Mouse (Mus musculus): ENCODE data around the gene Gga3. TPM values are rescaled to one million over a fixed set of nuclear protein-coding genes. Genes with fewer than 3 reads are reported as not detected.
A peak's percentile ranks its signal among the peaks of the same experiment; 100 is the strongest.

The Gga3 gene
- polyA plus RNA-seq, 1 experiment from 2014 or later: 19.2 TPM

- peaks cover 33% of the 10 kb centered on the region for H3K36me3 ChIP-seq (ENCODE audit: control insufficient read depth, insufficient read depth, low read length)
- H3K27me3 ChIP-seq (replicated peaks; ENCODE audit: control insufficient read depth, insufficient read depth, low read length): no peaks in the 10 kb centered on the region
- DNase-seq (ENCODE audit: low spot score) (peak; percentile 99), ATAC-seq (replicated peaks; ENCODE audit: low FRiP score, low TSS enrichment, low read depth) (peak; percentile 91)
- no peaks in the 10 kb centered on the region for H3K9me3 ChIP-seq (ENCODE audit: control insufficient read depth, low read length)
- H3K27ac ChIP-seq (ENCODE audit: low read depth): peak within 1 kb of the TSS; percentile 99
- H3K4me3 ChIP-seq (ENCODE audit: low read depth, low read length): peak within 1 kb of the TSS; percentile 97
- peaks cover 8% of the 10 kb centered on the region; the same call in 1 of the 2 replicates for H3K4me1 ChIP-seq (replicated peaks; ENCODE audit: control insufficient read depth, insufficient read depth, low read length)
- WGBS: 1% methylated on average over 55 of the region's 70 CpGs
- peak within 1 kb of the TSS; percentile 58 for H3K4me2 ChIP-seq (ENCODE audit: low read length)
- peak within 1 kb of the TSS; percentile 99 for H3K9ac ChIP-seq (ENCODE audit: low read length)
Observed at GRCm38 (mm10) chr11:115536038-115536681, 67.7 kb downstream of the Gga3 start, which contains the start of gene Sumo2. Gene Sumo2, minus strand, starts transcription at chr11:115536276.

GRCm38 (mm10) chr11:115535401-115536037 lies 68.3 kb downstream of the Gga3 start:
- Histone ChIP-seq H3K4me3 (ENCODE audit: low read depth, low read length) (peak overlapping the region; percentile 97), H3K9ac (ENCODE audit: low read length) (peak overlapping the region; percentile 99), H3K27ac (ENCODE audit: low read depth) (peak overlapping the region; percentile 99), H3K27me3 (replicated peaks; ENCODE audit: control insufficient read depth, insufficient read depth, low read length) (no peaks in the 10 kb centered on the region), H3K9me3 (ENCODE audit: control insufficient read depth, low read length) (no peaks in the 10 kb centered on the region), H3K36me3 (ENCODE audit: control insufficient read depth, insufficient read depth, low read length) (peaks cover 38% of the 10 kb centered on the region), H3K4me1 (replicated peaks; ENCODE audit: control insufficient read depth, insufficient read depth, low read length) (peaks cover 8% of the 10 kb centered on the region; the same call in 1 of the 2 replicates), H3K4me2 (ENCODE audit: low read length) (peak overlapping the region; percentile 58)
- WGBS: under 1% methylated on average over 55 of the region's 84 CpGs
- peak; percentile 73 for ATAC-seq (replicated peaks; ENCODE audit: low FRiP score, low TSS enrichment, low read depth)
- peak; percentile 85 for DNase-seq (ENCODE audit: low spot score)

GRCm38 (mm10) chr11:115534759-115535371 lies 69.0 kb downstream of the Gga3 start:
- peak overlapping the region; percentile 58 for H3K4me2 ChIP-seq (ENCODE audit: low read length)
- peaks cover 44% of the 10 kb centered on the region for H3K36me3 ChIP-seq (ENCODE audit: control insufficient read depth, insufficient read depth, low read length)
- peak overlapping the region; percentile 99; the same call in 1 of the 2 replicates for H3K27ac ChIP-seq (ENCODE audit: low read depth)
- peak overlapping the region; percentile 97 for H3K4me3 ChIP-seq (ENCODE audit: low read depth, low read length)
- H3K27me3 ChIP-seq (replicated peaks; ENCODE audit: control insufficient read depth, insufficient read depth, low read length): no peaks in the 10 kb centered on the region
- H3K9ac ChIP-seq (ENCODE audit: low read length): peak overlapping the region; percentile 99
- WGBS: 4% methylated on average over 11 of the region's 11 CpGs
- H3K9me3 ChIP-seq (ENCODE audit: control insufficient read depth, low read length): no peaks in the 10 kb centered on the region
- DNase-seq (ENCODE audit: low spot score) (no peak), ATAC-seq (replicated peaks; ENCODE audit: low FRiP score, low TSS enrichment, low read depth) (no peak)
- peaks cover 8% of the 10 kb centered on the region; the same call in 1 of the 2 replicates for H3K4me1 ChIP-seq (replicated peaks; ENCODE audit: control insufficient read depth, insufficient read depth, low read length)

Other genes starting within 250 kb of the Gga3 start
- gene Hid1, start 236.3 kb downstream of the Gga3 start, polyA plus RNA-seq (2014; fragmentation: Nextera tagmentation; extraction: Ambion mirVana): 11.5 and 14.4 TPM in 2 replicates
- gene Cdr2l, start 222.1 kb downstream of the Gga3 start, polyA plus RNA-seq (2014; fragmentation: Nextera tagmentation; extraction: Ambion mirVana): 10.6 and 11.6 TPM in 2 replicates
- gene Mrpl58, start 200.3 kb downstream of the Gga3 start, polyA plus RNA-seq (2014; fragmentation: Nextera tagmentation; extraction: Ambion mirVana): 218 and 224 TPM in 2 replicates
- 899 and 962 TPM in 2 replicates for gene Atp5h, start 184.1 kb downstream of the Gga3 start, polyA plus RNA-seq (2014; fragmentation: Nextera tagmentation; extraction: Ambion mirVana)
- gene Kctd2, start 183.9 kb downstream of the Gga3 start, polyA plus RNA-seq (2014; fragmentation: Nextera tagmentation; extraction: Ambion mirVana): 11.0 and 18.8 TPM in 2 replicates
- 0.12 TPM in 2 replicates for gene Trim80, start 163.5 kb downstream of the Gga3 start, polyA plus RNA-seq (2014; fragmentation: Nextera tagmentation; extraction: Ambion mirVana)
- 1.9 and 2.5 TPM in 2 replicates for gene Slc16a5, start 141.6 kb downstream of the Gga3 start, polyA plus RNA-seq (2014; fragmentation: Nextera tagmentation; extraction: Ambion mirVana)
- 6.5 and 6.9 TPM in 2 replicates for gene Armc7, start 128.4 kb downstream of the Gga3 start, polyA plus RNA-seq (2014; fragmentation: Nextera tagmentation; extraction: Ambion mirVana)
- gene Nt5c, start 112.2 kb downstream of the Gga3 start, polyA plus RNA-seq (2014; fragmentation: Nextera tagmentation; extraction: Ambion mirVana): 115 and 133 TPM in 2 replicates
- 573 and 633 TPM in 2 replicates for gene Jpt1, start 89.7 kb downstream of the Gga3 start, polyA plus RNA-seq (2014; fragmentation: Nextera tagmentation; extraction: Ambion mirVana)
- gene Sumo2, start 67.8 kb downstream of the Gga3 start, polyA plus RNA-seq (2014; fragmentation: Nextera tagmentation; extraction: Ambion mirVana): 891 and 947 TPM in 2 replicates
- gene Nup85, start 39.6 kb downstream of the Gga3 start, polyA plus RNA-seq (2014; fragmentation: Nextera tagmentation; extraction: Ambion mirVana): 192 TPM in 2 replicates
- 94.0 and 105 TPM in 2 replicates for gene Mrps7, start 126 bp downstream of the Gga3 start, polyA plus RNA-seq (2014; fragmentation: Nextera tagmentation; extraction: Ambion mirVana)
- gene Mif4gd, start 8.9 kb upstream of the Gga3 start, polyA plus RNA-seq (2014; fragmentation: Nextera tagmentation; extraction: Ambion mirVana): 26.2 and 28.3 TPM in 2 replicates
- gene Slc25a19, start 24.2 kb upstream of the Gga3 start, polyA plus RNA-seq (2014; fragmentation: Nextera tagmentation; extraction: Ambion mirVana): 23.3 and 26.4 TPM in 2 replicates
- gene Grb2, start 104.5 kb upstream of the Gga3 start, polyA plus RNA-seq (2014; fragmentation: Nextera tagmentation; extraction: Ambion mirVana): 39.4 and 52.3 TPM in 2 replicates
- gene Tmem94, start 161.4 kb upstream of the Gga3 start, polyA plus RNA-seq (2014; fragmentation: Nextera tagmentation; extraction: Ambion mirVana): 14.6 and 15.7 TPM in 2 replicates
- 14.9 and 15.3 TPM in 2 replicates for gene Caskin2, start 209.6 kb upstream of the Gga3 start, polyA plus RNA-seq (2014; fragmentation: Nextera tagmentation; extraction: Ambion mirVana)
- 29.5 and 30.7 TPM in 2 replicates for gene Tsen54, start 210.7 kb upstream of the Gga3 start, polyA plus RNA-seq (2014; fragmentation: Nextera tagmentation; extraction: Ambion mirVana)
- gene Llgl2, start 220.0 kb upstream of the Gga3 start, polyA plus RNA-seq (2014; fragmentation: Nextera tagmentation; extraction: Ambion mirVana): 46.3 and 59.2 TPM in 2 replicates

All from intestine, embryonic 14.5 days (tissue).